Mouse (Mus musculus) heart, embryonic 11.5 days (tissue): ENCODE measurements around the gene Syna. TPM values are rescaled to one million over a fixed set of nuclear protein-coding genes. Genes with fewer than 3 reads are reported as not detected.

Source experiments
- ATAC-seq: fragments of 200-750 bp; cut with Nextera tagmentation; replicated peaks from 2 replicates; pipeline ENCODE4 v1.8.0; 2017; ENCODE audit warnings: moderate library complexity; ENCODE audit not compliant: insufficient number of reproducible peaks, low FRiP score, low TSS enrichment
- H3K27ac ChIP-seq: fragments of 300-500 bp; sonication (generic); 2 replicates; pipeline ENCODE4 v1.5.1; 2014; ENCODE audit warnings: mild to moderate bottlenecking, low read depth, low read length
- H3K27me3 ChIP-seq: fragments of 300-500 bp; sonication (generic); 2 replicates; pipeline ENCODE4 v1.6.1; 2014; ENCODE audit warnings: mild to moderate bottlenecking, low read length, mixed read lengths; ENCODE audit not compliant: control insufficient read depth, insufficient read depth
- H3K36me3 ChIP-seq: fragments of 300-500 bp; sonication (generic); 2 replicates; pipeline ENCODE4 v1.6.1; 2014; ENCODE audit warnings: mild to moderate bottlenecking, low read length, moderate library complexity, mixed read lengths; ENCODE audit not compliant: control insufficient read depth, insufficient read depth
- H3K4me1 ChIP-seq: fragments of 300-500 bp; sonication (generic); 2 replicates; pipeline ENCODE4 v1.6.1; 2014; ENCODE audit warnings: low read length; ENCODE audit not compliant: control insufficient read depth, insufficient read depth
- H3K4me2 ChIP-seq: fragments of 300-500 bp; sonication (generic); 2 replicates; pipeline ENCODE4 v1.6.1; 2014; ENCODE audit warnings: mild to moderate bottlenecking, moderate library complexity
- H3K4me3 ChIP-seq: fragments of 300-500 bp; sonication (generic); 2 replicates; pipeline ENCODE4 v1.5.1; 2014; ENCODE audit warnings: low read depth, low read length
- H3K9ac ChIP-seq: fragments of 300-500 bp; sonication (generic); 2 replicates; pipeline ENCODE4 v1.6.1; 2014; ENCODE audit warnings: mild to moderate bottlenecking, low read depth, low read length, moderate library complexity
- H3K9me3 ChIP-seq: fragments of 300-500 bp; sonication (generic); replicated peaks from 2 replicates; pipeline ENCODE4 v1.6.1; 2016; ENCODE audit warnings: low read length; ENCODE audit not compliant: control insufficient read depth
- WGBS: fragments of 180-500 bp; shearing (Covaris S2); extraction: QIAGEN DNeasy Blood & Tissue Kit; methylation state at CpG from one replicate; pipeline ENCODE4 v1.1.7; 2014; ENCODE audit not compliant: insufficient replicate concordance; 5-methylcytosine and 5-hydroxymethylcytosine counted together
- polyA plus RNA-seq: library from polyadenylated mRNA; unstranded; fragments of >200 nt; fragmentation: Nextera tagmentation; extraction: Ambion mirVana; gene quantifications from 2 replicates; pipeline ENCODE4 v1.2.1, GENCODE M21; 2014

Syna gene
- polyA plus RNA-seq: not detected in 2 replicates

GRCm38 (mm10) chr5:134560071-134560449 is at the start of gene Syna:
Gene Syna (minus strand): TSS chr5:134560171.
- H3K9me3 ChIP-seq: no peaks in the 10 kb centered on the region
- peaks cover 10% of the 10 kb centered on the region for H3K4me1 ChIP-seq
- H3K27me3 ChIP-seq: no peaks in the 10 kb centered on the region
- H3K4me2 ChIP-seq: no peak within 1 kb of the TSS
- 81% methylated on average over 7 of the region's 7 CpGs for WGBS
- no peak within 1 kb of the TSS for H3K27ac ChIP-seq
- H3K9ac ChIP-seq: no peak within 1 kb of the TSS
- no peak within 1 kb of the TSS for H3K4me3 ChIP-seq
- no peak for ATAC-seq
- H3K36me3 ChIP-seq: no peaks in the 10 kb centered on the region

- no peaks in the 10 kb centered on the region for H3K27me3 ChIP-seq
- no peaks in the 10 kb centered on the region for H3K9me3 ChIP-seq
- H3K27ac ChIP-seq: no peak overlapping the region
- no peaks in the 10 kb centered on the region; the same call in 1 of the 2 replicates for H3K36me3 ChIP-seq
- H3K4me2 ChIP-seq: no peak overlapping the region
- ATAC-seq: no peak
- H3K4me3 ChIP-seq: no peak overlapping the region
- H3K9ac ChIP-seq: no peak overlapping the region
- WGBS: 66% methylated on average over 5 of the region's 5 CpGs
- no peaks in the 10 kb centered on the region for H3K4me1 ChIP-seq
Observed at GRCm38 (mm10) chr5:134607121-134607520, 47.1 kb upstream of the Syna start.

- no peak overlapping the region for H3K27ac ChIP-seq
Observed at GRCm38 (mm10) chr5:134606314-134606713, 46.3 kb upstream of the Syna start.

DNA sequence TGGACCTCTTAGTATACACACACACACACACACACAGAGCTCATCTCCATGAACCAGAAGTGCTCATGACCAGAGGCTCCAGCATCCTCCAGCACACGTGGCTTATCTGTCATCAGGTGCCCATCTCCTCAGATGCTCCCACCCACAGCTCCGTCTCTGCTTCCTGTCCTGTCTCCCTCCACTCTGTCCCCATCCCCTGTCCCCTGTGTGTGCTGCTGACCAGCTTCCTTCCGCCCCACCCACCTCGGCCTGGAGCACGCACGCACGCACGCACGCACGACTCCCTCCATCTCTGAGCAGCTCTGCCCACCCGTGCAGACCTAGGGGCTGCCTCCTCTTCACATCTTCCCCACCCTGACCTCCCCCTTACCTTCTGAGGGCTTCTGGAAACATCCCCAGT is 44.4 kb upstream of the Syna start:
- Histone ChIP-seq H3K9ac (no peak overlapping the region), H3K4me3 (no peak overlapping the region), H3K27me3 (no peaks in the 10 kb centered on the region), H3K36me3 (peaks cover 2% of the 10 kb centered on the region; the same call in 1 of the 2 replicates), H3K4me2 (no peak overlapping the region), H3K27ac (no peak overlapping the region), H3K9me3 (no peaks in the 10 kb centered on the region), H3K4me1 (no peaks in the 10 kb centered on the region)
- no peak for ATAC-seq
- 69% methylated on average over 11 of the region's 11 CpGs for WGBS

More at GRCm38 (mm10) chr5:134606314-134606713, 46.3 kb upstream of the Syna start:
- Histone ChIP-seq H3K9me3 (no peaks in the 10 kb centered on the region), H3K4me3 (no peak overlapping the region), H3K9ac (no peak overlapping the region), H3K27me3 (no peaks in the 10 kb centered on the region), H3K4me1 (no peaks in the 10 kb centered on the region), H3K36me3 (no peaks in the 10 kb centered on the region; the same call in 1 of the 2 replicates), H3K4me2 (no peak overlapping the region)
- no peak for ATAC-seq

DNA sequence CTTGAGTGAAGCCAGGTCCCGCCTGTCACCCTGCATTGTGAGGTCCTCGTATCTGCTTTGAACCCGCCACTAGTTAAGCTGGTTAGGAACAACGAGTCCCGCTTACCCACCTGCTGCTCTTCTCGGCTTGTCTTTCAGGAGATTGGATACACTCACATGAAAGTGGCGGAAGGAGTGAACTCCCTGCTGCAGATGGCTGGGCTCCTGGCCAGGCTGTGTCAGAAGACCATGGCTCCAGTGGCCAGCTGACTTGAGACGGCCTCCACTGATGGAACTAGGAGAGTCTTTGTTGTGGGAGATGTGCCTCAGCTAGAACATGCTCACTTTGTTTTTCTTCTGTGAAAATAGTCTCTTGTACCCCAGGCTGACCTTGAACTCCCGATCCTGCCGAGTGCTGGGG is 37.7 kb upstream of the Syna start:
- Histone ChIP-seq H3K27me3 (no peaks in the 10 kb centered on the region), H3K4me3 (no peak overlapping the region), H3K9ac (no peak overlapping the region), H3K4me2 (no peak overlapping the region), H3K36me3 (peaks cover 28% of the 10 kb centered on the region), H3K4me1 (0 out of 2 replicates have a peak, but pooled peaks cover 3% of the 10 kb centered on the region), H3K9me3 (no peaks in the 10 kb centered on the region), H3K27ac (no peak overlapping the region)
- WGBS: 89% methylated on average over 10 of the region's 10 CpGs
- no peak for ATAC-seq

- no peak for ATAC-seq
- no peak overlapping the region for H3K9ac ChIP-seq
- H3K4me2 ChIP-seq: no peak overlapping the region
- WGBS: 70% methylated on average over 9 of the region's 9 CpGs
- no peaks in the 10 kb centered on the region for H3K9me3 ChIP-seq
- 0 out of 2 replicates have a peak, but pooled peaks cover 3% of the 10 kb centered on the region for H3K4me1 ChIP-seq
- no peak overlapping the region for H3K4me3 ChIP-seq
- H3K27me3 ChIP-seq: no peaks in the 10 kb centered on the region
- H3K36me3 ChIP-seq: peaks cover 29% of the 10 kb centered on the region
- no peak overlapping the region for H3K27ac ChIP-seq
Observed at GRCm38 (mm10) chr5:134593093-134593492, 33.1 kb upstream of the Syna start.

- ATAC-seq: no peak; the same call in 1 of the 2 replicates
- H3K36me3 ChIP-seq: peaks cover 29% of the 10 kb centered on the region
Observed at GRCm38 (mm10) chr5:134592026-134592581, 32.1 kb upstream of the Syna start.

DNA sequence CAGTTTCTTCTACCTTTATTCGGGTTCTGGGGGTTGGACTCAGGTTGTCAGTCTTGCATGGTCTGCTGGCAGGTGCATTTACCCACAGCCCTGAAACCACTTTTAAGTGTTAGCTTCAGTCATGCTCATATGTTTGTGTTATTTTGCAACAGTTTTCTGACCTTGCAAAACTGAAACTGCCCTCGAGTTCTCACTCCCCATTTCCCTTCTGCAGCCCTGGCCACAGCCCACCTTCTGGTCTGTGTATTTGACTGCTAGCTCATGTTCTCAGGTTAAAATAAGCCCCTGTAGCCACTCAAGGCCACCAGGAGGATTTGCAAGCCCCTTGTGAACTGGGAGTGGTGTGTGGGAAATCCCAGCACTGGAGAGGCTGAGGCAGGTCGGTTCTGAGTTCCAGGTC is 29.9 kb upstream of the Syna start:
- 79% methylated on average over 3 of the region's 3 CpGs for WGBS

More at GRCm38 (mm10) chr5:134592026-134592581, 32.1 kb upstream of the Syna start:
- 88% methylated on average over 11 of the region's 11 CpGs for WGBS
- H3K4me2 ChIP-seq: no peak overlapping the region
- H3K9me3 ChIP-seq: no peaks in the 10 kb centered on the region
- H3K4me1 ChIP-seq: 0 out of 2 replicates have a peak, but pooled peaks cover 3% of the 10 kb centered on the region
- no peak overlapping the region for H3K9ac ChIP-seq
- no peak overlapping the region for H3K27ac ChIP-seq
- no peak overlapping the region for H3K4me3 ChIP-seq
- no peaks in the 10 kb centered on the region for H3K27me3 ChIP-seq

DNA sequence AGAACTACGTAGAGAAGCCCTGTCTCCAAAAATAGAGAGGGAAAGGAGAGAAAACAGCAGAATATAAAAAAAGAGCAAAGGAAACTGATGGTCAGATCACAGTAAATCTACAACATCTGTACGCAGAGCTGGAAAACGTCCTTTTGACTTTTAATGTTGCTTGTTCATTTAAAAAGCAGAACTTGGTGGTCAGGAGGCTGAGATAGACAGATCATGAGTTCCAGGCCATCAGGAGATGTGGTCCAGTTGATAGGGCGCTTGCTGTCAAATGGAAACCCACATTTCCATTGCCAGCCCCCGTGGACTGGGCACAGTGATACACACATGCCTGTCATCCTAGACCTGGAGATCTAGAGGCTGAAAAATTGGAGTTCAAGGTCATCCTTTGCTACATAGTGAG is 24.8 kb upstream of the Syna start:
- no peak overlapping the region for H3K9ac ChIP-seq
- ATAC-seq: no peak
- H3K9me3 ChIP-seq: no peaks in the 10 kb centered on the region
- 0 out of 2 replicates have a peak, but pooled peaks cover 5% of the 10 kb centered on the region for H3K4me1 ChIP-seq
- no peaks in the 10 kb centered on the region for H3K27me3 ChIP-seq
- WGBS: 82% methylated on average over 5 of the region's 5 CpGs
- no peak overlapping the region for H3K4me2 ChIP-seq
- H3K4me3 ChIP-seq: no peak overlapping the region
- no peaks in the 10 kb centered on the region; the same call in 1 of the 2 replicates for H3K36me3 ChIP-seq
- H3K27ac ChIP-seq: no peak overlapping the region

More for the DNA sequence above, 29.9 kb upstream of the Syna start:
- no peaks in the 10 kb centered on the region for H3K27me3 ChIP-seq
- no peaks in the 10 kb centered on the region for H3K4me1 ChIP-seq
- no peak overlapping the region for H3K27ac ChIP-seq
- peaks cover 17% of the 10 kb centered on the region for H3K36me3 ChIP-seq
- no peak overlapping the region for H3K9ac ChIP-seq
- no peak overlapping the region for H3K4me3 ChIP-seq
- no peak overlapping the region for H3K4me2 ChIP-seq
- no peaks in the 10 kb centered on the region for H3K9me3 ChIP-seq
- no peak for ATAC-seq
